Mouse (Mus musculus) yolk sac, embryonic 10.5 days (tissue): ENCODE measurements around the gene Fxyd4.
A peak's percentile ranks its signal among the peaks of the same experiment; 100 is the strongest.

ENCODE experiments used
- DNase-seq: peaks from one replicate; pipeline ENCODE4 v3.0.0-alpha.2; 2017; ENCODE audit warnings: low spot score

The Fxyd4 gene

DNA sequence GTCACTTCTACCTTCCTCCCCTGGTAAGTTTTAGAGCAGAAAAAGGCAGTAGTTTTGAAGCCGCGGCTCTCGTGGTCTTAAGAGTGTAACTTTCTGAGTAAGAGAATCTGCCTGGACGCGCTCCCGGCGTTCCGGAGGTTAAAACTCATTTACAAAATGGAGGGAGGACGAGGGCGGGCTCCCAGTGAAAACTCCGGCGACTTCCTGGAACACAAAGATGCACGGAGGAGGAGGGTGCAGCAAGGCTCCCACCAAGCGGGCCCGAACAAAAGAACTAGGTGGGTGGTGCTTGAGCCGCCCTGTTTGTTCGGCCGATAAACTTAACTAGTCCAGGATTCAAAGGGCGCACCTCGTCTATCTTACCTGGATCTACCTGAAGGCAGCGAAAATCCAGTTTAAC is 19.9 kb downstream of the Fxyd4 start:
- peak; percentile 78 for DNase-seq

DNA sequence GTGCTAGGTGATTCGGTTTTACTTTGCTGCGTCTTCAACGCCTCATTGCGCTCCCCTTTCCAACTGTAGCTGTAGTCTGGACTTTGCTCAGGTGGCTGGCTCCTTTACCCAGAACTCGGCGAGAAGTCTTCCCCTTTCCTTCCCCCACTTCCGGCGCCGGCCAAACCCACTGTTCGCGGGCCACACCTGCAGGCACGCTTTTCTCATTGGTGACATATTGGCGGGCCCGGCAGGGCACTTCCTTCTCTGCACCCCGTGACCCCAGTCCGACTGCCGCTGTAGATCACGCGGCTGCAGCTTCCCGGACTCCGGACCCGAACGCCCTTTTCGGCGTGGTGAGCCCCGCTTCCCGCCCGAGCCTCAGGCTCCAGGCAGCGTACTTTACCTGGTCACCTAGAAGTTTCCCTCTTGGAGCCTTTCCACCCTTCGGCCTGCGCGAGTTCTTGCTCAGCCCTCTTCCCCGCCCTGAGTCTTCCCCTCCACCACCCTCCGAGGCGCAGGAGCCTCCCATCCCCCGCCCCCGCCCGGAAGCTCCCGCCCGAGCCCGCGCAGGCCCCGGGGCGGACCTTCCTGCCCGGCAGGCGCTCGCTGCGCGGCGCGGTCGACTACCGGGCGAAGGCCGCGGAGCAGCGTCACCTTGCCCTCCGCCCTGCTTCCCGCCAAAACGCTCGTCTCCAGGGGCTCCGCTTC is 20.6 kb downstream of the Fxyd4 start:
- DNase-seq = peak; percentile 97

DNA sequence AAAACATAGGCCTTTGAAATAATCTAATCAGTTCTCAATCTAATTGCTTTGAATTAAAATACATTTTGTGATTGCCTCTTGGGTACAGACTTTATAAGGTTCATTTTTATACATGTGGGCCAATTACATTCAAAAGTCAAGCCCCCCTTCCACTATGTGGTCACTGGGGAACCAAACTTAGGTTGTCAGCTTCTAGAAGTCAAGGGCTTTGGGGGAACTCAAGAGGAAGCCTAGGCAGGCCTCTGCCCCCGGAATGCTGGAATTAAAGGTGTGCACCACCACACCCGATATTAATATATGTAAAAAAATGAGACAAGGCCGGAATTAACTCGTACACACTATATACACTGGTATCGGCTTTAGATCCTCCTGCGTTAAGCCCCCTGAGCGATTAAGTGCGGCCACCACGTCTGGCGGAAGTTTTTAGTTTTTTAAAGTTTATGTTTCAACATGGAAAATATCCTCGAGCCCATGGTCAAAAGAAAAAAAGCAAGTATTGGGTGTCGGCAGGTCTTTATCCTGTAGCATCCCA is 21.2 kb downstream of the Fxyd4 start:
- DNase-seq = no peak

DNA sequence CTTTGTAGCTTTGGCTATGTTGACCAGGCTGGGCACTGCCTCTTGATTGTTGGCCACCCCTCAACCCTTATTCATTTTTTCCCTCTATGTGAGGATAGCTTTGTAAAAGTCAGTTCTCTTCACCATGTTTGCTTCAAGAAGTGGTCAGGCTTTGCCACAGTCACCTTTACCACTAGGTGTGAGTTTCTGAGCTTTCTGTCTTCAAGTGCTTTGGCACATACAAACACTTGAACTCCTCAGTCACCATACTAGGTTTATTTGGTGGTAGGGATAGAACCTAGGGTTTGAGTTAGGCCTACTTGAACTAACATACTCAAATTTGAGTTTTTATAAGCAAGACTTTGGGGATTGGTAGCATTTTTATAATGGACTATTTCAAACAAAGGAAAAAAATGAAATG is 23.0 kb downstream of the Fxyd4 start:
- DNase-seq = no peak

DNA sequence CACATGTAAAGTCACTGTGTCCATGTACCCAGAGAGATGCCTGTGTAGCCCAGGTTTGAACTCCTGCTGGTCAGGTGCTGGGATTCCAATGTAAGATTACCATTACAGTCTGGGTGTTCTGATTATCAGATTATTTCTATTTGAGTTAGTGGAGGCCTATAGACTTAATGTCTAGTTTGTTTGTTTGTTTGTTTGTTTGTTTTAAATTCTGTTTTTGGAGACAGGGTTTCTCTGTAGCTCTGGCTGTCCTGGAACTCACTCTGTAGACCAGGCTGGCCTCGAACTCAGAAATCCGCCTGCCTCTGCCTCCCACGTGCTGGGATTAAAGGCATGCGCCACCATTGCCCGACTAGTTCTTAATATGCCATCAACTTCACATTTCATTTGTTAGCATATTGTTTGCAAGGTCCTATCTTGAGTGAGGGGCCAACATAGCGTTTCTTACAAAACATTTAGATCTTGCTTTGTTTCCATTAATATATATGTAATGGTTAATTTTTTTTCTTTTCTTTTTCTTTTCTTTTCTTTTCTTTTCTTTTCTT is 27.3 kb downstream of the Fxyd4 start:
- DNase-seq = no peak

DNA sequence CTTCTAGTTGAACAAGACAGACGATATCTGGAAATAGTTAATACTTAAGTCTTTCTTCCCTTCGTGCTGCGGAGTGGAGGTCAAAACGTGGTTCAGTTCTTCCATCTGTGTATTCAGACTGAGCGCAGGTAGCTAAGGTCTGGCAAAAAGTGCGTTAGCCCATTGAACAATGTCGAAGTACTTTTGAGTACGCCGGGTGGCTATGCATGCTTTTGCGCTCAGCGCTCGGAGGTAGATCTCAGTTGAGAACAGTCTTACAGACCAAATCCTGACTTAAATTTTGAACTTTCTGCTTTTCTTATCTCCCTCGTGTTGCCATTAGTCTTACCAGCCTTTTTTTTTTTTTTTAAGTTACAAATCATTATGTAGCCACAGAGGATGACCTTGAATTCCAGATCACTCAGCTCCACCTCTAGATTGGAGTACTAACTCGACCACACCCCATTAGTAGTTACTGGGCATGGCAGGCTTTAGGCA is 29.0 kb downstream of the Fxyd4 start:
- DNase-seq = no peak

DNA sequence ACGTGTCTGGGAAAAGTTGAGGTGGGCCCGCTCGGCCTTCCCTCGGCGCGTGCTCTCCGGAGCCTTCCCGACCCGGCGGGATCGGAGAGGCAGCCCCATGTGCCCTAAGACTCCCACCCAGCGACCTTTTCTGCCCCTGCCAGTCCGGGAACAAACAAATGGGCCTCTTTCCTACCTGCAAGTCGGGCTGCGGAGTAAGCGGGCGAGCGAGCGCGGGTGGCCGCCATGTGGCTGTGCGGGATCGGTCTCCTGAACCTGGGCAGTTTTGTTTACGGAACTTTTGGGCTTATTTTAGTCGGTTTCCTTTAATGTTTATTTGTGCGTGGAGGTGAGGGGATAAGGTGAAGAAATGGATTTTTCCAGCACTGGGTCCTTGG is 29.5 kb downstream of the Fxyd4 start:
- DNase-seq = no peak

DNA sequence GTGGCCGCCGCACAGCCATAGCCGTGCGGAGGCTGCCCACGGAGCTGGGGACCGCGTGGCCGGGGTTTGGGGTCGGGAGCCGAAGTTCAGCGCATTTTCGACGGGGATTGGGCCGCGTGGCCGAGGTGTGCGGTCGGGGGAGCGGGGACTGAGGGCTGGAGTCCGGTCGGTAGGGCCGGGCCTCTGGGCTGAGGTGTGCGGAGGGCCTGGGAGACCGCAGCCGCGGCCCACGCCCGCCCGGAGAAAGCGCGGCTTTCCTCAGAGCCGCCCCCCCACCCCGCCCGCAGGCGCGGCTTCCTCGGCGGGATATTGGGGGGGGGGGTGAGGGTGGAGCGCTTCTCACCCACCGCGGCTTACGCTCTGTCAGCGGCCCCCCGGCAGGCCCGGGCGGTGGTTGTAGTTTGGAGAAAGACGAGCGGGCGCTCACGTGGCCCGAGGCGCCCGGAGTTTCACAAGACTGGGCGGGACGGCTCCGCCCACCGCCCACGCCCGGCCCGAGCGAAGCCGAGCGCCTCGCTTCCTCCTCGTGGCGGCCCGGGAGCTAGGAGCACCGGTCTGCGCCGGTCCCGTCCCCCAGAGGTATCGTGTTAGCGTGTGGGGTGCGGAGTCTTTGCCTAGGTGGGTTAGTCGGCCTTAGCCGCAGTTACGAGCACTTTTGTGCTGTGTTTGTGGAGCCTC is 30.1 kb downstream of the Fxyd4 start:
- DNase-seq = peak; percentile 91

DNA sequence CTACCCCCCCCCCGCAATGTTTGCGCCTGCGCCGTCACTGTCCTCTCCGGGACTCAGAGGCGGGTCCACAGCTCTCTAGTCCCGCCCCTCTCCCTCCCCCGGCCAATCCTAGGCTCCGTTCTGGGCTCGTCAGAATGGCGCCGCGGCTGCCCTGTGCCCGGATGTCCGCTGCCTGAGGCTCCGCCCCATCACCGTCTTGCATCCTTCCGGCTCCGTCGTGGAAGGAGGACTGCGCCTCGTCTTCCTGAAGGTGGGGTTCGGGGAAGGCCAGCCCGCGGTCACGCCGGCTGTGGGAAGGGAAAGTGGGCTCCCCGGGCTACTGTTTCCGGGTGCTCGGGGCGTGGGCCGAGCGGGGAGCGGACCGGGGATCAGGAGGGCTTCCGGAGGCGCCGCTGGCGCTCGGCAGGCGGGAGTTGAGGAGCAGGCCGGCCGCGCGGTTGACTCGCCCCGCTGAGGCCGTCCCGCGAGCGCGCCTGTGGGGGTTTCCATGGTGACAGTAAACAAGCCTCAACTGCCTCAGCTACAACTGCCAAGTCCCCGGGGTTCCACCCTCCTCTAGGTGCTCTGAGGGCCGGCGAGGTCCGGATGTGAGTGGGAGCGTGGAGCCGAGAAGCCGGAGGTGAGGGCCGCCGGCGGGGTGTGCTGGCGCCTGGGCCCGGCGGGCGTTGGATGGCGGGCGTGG is 30.8 kb downstream of the Fxyd4 start:
- DNase-seq = peak; percentile 98

DNA sequence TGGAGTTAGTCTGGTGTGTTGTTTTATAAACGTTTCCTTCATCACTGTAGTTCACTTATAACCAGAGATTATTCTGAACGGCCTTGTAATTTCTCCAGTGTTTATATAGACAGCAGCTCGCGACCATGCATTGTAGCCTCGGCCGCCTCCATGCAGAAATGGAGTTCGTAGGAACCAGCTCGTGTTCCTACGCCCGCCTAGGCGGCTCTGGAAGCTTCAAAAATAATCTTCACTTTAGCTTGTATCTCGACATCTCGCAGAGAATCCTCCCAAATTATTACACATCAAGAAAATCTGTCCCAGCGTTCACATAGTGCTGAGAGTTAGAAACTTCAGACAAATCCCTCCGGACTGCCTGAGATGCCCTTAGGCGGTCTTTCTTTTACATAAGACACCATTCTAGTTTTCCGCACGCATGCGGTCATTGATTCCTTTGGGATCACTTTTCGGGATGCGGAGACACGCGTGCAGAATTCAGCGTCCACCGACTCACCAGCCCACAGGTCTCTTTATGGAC is 31.4 kb downstream of the Fxyd4 start:
- no peak for DNase-seq

DNA sequence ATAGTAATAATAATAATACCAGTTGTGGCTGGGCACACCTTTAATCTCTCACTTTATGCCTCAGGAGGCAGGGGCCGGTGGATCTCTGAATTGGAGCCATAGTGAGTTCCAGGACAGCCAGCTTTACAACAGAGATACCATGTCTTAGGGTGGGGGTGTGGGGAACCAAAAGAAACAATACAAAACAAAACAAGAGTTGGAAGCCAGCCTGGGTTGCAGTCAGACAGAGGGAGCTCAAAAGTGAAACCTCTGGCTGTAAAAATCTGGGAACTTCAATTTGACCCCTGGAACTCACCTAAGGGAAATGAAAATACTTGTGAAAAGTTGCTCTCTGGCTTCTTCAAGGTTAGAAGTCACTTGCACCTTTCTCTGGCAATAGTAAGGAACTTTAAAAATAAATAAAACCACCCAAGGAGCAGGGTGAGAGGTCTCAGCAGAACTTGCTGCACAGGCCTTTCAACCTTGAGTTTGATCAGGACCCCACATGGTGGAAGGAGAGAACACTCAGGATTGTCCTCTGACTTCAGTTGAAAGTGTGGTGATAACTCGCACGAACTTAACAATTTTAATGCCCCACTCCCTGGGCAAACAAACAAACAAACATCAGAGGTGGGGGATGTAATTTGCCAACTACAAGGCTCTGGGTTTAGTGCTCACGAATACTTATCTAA is 32.1 kb downstream of the Fxyd4 start:
- no peak for DNase-seq

DNA sequence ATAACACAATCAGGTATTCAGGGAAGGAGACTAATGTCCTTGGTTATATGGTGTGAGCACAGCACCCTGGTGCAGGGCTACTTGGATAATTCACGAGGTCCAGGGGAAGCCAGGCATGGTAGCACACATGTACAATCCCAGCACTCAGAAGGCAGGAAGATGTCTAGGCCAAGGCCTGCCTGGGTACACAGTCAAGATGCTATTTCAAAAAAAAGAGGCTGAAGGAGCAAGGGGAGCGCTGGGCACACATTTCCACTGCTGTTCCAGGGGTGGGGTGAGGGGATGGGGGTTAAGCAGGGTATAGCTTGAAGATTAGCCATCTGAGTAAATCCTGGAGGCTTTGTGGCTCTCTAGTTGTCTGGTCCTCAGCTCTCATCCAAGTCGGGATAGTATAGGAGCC is 33.7 kb downstream of the Fxyd4 start:
- DNase-seq = no peak

DNA sequence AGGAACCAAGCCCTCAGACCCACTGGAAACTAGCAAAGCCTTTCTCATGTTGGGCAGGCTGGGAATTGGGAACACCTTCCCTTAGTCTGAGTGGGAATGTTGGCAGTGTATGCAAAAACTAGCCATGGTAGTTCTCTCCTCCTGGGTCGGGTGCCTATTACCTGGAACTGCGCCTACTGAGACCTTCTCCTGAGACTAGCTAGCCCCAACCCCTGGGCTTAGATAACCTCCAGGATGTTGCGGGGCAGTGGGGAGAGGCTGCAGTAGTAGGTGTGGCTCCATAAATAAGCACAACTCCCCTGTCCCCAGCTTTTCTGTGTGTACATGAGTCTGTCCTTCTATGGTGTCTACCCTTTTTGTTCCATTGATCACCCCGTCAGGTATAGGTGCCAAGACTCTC is 34.9 kb downstream of the Fxyd4 start:
- no peak for DNase-seq

DNA sequence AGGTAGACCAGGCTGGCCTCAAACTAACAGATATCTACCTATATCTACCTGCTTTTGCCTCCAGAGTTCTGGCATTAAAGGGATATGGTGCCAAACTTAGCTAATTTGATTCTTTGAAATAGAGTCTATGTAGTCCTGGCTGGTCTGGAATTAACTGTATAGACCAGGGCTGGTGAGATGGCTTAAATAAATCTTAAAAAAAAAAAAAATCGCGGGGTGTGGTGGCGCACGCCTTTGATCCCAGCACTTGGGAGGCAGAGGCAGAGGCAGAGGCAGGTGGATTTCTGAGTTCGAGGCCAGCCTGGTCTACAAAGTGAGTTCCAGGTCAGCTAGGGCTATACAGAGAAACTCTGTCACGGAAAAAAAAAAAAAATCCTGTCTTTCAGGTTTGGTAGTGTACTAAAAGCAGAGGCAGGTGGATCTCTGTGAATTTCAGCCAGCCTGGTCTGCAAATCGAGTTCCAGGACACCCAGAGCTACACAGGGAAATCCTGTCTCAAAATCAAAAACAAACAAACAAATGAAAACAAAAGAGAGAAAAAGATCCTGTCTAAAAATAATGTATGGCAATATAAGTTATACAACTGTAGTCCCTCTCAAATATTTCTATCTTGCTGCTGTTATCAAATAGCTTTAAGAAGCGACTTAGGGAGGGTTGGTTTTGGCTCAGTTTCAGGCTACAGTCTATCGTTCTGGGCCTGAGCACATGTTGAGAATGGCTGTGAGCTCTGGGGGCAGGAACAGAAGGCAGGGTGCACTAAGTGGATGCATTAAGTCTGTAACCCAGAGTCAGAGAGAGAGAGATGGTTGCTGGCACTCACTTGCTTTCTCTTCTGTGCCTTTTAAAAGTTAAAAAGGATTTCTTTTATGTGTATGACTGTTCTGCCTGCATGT is 35.7 kb downstream of the Fxyd4 start:
- no peak for DNase-seq

DNA sequence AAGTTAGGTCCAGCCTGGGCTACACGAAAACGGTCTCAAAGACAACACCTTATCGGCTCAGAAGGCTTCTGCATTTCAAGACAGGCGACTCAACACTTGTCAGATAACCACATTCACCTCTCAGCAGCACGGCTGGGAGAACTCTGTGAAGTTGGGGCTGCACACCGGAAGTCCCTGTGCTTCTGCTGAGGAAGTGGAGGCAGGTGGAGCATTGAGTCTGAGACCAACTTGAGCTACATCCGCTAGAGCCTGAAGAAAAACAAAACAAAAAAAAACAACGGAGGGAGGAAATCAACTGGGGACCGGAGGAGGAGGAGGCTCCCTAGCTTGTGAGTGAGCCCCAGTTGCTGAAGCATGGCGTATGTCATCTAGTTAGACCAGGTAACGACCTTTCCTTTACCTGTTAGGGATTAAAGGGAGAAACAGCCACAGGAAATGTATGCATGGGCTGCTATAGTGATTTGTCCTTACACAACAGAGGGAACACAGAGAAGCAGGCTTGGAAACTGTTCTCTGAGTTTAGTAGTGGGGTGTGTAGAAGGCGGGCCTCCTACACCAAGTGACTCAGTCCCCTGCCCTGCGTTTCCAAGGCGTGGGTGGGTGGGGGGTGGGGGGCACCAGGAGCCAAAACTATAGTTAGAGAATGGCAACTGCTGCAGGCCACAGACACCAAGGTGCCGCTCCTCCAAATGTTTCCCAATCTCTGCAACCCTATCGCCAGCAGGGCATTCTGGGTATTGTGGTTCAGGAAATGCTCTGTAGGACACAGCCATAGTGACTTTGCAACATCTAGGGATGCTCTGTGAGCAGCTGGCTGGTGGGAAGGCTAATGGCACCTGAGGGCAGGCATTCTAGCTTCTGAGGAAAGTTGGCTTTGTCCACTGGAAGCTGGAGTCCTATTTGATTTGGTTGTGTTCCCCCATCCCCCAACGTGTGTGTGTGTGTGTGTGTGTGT is 37.1 kb downstream of the Fxyd4 start, which contains the start of gene Hnrnpf:
TSS of gene Hnrnpf (plus strand) at position 199 of the 955 bp plus-strand sequence.
- DNase-seq = no peak

DNA sequence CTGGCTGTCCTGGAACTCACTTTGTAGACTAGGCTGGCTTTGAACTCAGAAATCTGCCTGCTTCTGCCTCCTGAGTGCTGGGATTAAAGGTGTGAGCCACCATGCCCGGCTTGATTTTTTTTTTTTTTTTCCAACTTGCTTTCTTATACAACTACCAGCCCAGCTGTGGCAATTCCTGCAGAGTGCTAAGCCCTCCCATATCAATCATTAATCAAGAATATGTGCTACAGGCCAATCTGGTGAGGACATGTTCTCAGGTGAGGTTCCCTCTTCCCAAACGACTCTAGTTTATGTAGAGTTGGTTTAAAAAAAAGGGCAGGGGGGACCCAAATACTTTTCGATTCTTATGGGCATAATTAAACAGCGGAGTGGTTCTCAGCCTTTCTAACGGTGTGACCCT is 39.7 kb downstream of the Fxyd4 start:
- no peak for DNase-seq

DNA sequence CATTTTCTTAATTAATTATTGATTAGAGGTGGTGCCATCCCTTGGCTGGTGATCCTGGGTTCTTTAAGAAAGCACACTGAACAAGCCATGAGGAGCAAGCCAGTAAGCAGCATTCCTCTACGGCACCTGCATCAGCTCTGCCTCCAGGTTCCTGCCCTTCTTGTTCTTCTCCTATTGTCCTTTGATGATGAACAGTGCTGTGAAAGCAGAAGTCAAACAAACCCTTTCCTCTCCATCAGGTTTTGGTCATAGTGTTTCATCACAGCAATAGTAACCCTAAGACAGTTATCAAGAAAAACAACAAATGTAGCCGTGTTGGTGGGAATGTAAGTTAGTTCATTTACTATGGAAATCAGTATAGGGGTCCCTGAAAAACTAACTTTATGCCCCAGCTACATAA is 44.1 kb downstream of the Fxyd4 start:
- no peak for DNase-seq

DNA sequence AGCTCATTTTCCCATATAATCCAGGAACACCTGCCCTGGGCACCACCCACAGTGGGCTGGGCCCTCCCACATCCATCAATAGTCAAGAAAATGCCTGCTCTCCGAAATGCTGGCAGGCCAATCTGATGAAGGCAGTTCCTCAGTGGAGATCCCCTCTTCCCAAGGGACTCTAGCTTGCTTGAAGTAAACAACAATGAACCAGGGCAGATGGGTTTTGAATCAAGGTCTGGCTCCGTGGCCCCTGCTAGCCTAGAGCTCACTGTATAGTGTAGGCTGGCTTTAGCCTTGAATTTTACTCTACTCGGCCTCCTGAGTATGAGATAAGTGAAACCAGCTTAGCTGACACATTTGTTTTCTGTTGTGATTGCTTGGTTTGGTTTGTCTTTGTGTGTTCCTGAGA is 45.1 kb downstream of the Fxyd4 start:
- DNase-seq = no peak

DNA sequence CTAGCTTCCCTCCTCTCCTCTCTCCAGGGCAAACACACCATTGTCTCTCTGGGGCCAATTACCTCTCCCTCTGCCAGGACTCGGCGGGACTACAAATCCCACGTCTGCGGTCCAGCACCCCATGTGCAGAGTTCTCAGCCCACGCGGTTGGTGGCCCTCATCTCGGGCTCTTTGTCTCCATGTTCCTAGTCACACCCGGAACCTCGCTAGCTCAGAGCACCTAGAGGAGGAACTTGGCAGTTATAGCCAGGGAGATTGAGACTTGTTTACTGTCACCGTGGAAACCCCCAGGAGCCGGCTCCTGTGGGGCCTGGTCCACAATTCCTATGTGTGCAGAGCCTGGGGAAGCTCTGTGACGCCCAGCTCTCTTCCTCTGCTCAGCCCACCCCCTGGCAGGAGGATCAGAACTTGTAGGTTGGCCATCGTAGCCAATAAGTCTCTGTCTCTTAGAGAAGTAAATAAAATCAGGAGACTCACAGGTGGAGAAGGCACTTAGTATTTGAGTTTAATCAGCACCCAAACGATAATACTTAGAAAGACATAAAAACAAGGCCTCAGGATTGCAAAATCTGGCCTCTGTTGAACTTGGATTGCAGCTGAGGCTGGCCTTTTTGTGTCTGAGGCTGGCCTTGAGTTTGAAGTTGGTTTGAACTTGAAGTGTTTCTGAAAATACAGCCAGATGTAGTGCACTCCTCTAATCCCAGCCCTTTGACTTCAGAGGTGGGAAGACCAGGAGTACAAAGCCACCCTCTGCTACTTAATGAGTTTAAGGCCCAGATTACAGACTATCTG is 45.9 kb downstream of the Fxyd4 start:
- no peak for DNase-seq
